Mouse (Mus musculus) layer of hippocampus, postnatal 14 days (tissue): ENCODE data around the gene Cd46. TPM values are rescaled to one million over a fixed set of nuclear protein-coding genes. Genes with fewer than 3 reads are reported as not detected.

Source experiments
- DNase-seq, 2 experiments: peaks; one replicate each; pipeline ENCODE4 v3.0.0; 2021 to 2022; ENCODE audit warnings: low spot score in 2 of 2, mixed read lengths in 1 of 2
- total RNA-seq, 2 experiments: library from RNA; stranded (reverse); gene quantifications; 2 replicates each; pipeline ENCODE4 v1.2.3; 2021

Gene Cd46
- total RNA-seq, 2 experiments from 2014 or later = 2.9 to 4.4 TPM

DNA sequence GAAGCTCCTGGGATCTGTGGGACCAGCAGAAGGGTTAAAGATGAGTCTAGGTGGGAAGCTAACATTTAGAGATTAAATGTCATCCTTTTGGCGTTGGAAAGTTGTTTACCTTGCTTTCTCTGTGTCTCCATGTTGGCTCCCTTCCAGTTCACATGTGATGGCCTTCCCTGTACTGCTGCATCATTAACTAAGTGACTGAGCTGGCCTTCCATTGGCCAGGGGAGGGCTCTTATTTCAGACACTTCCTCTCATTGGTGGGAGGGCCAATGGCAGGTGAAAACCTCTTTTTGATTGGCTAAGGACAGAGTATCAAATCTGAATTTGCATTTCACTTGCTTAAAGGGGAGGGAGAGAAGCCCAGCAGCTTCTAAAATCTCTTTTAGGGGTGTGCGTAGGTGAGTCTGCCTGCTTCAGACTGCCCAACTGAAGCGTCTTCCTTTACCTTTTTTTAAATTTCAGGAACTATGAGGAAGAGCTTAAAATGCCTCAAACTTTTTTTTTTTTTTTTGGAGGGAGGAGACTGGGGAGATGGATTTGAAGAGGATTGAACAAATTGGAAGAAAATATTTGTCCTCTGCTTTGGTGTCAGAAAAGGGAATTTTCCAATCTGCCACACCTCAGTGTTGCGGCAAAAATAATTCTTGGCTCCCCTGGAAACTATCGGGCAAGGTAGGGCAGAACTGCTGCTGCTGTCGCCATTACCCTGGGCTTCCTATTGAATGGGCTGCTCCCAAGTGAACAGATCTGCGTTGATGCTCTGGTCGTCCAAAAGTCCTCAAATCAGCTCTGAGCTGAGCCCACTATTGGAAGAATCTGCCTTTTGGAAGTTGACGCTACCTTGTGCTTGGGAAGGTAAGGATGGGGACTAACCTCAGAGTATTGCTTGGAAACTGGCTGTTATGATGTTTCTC is 73.7 kb downstream of the Cd46 start:
- peak; percentile 80 to 91 for DNase-seq

DNA sequence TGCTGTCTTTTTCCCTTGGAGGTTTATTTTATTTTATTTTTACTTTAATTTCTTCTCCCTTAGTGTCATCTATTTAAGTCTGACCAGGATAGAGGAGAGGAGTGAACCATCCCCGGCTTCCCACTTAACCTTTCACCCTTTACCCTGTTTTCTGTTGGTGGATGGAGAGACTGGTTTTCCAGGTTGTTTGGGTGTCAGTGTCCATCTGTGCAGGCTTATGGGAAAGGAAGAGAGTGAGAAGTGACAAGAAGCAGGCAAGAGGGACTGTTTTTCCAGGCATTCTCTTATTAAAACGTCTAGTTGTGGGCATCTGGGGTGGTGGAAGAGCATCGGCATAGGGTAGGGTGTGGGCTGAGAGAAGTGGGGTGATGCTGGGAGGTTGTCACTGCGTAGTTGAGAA is 74.4 kb downstream of the Cd46 start:
- no peak for DNase-seq

DNA sequence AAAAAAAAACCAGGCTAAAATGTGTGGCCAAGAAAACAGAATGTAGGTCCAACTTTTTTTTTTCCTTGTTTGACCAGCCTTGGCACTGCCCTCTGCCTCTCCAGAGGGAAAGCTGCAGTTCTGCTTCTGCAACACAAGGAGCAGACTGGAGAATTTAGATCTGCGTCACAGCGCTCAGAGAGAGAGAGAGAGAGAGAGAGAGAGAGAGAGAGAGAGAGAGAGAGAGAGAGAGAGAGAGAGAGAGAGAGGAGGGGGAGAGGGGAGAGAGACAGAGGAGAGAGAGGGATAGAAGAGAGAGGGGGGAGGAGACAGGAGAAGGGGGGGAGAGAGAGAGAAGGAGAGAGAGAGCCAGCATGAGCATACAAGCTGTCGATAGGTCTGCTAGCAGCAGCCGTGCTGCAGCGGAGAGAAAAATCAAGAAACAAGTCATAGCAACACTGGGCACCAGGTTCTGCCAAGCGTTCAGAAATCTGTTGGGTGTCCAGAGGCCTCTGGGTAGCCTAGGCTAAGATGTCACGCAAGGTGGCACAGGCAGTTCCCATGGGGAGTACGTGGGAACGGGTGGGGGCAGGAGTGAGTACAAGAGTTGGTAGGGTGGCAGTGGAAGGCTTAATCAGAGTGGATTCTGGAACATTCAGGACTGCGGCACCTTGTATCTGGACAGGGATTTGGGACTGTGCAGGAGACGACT is 75.1 kb downstream of the Cd46 start:
- peak; percentile 73 to 76 for DNase-seq

DNA sequence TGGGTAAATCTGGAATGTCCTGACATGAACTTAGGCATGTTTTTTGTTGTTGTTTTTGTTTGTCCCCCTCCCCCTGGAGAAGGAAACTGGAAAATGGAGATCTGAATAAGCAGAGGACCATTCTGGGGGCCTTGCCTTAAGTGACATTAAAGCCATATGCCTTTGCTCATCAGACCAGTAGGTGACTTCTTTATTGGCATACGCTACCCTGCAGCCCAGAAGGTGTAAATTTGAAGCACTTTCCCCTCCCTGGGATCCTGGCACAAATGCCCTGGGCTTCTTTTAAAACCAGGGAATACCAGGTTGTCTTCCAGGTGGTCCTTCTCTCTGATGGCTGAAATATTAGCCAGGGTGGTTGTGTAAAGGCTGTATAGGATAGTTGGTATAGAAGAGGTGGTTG is 76.8 kb downstream of the Cd46 start:
- no peak for DNase-seq

DNA sequence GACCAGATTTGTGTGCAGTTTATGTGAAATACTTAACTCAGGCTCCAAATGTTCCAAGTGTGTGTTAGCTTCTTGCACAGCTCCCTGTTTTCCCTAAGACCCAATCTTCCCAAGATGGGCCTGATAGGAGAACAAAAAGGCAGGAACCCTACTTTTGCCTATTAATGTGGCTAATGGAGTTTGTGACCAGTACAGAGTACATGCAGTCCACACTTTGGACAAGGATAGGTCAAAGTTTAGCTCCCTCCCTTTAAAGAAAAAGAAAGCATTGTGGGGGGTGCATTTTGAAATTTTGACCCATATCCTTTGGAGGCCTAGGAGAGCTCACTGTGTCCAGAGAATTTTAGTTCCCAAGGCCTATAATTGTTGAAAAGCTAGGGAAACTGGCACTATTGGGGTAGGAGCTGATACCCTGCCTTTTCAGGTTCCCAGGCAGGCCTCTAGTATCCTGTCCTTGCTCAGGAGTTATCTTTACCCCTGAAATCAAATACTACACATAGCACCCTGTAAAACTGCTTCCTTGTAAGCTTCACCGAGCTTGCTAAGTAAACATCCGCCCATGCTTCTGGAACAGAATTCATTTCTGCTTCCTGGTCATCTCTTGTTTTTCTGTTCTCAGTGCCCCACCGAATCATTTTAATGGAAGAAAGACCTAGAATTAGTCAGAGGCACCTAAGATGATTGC is 77.7 kb downstream of the Cd46 start:
- DNase-seq = no peak

DNA sequence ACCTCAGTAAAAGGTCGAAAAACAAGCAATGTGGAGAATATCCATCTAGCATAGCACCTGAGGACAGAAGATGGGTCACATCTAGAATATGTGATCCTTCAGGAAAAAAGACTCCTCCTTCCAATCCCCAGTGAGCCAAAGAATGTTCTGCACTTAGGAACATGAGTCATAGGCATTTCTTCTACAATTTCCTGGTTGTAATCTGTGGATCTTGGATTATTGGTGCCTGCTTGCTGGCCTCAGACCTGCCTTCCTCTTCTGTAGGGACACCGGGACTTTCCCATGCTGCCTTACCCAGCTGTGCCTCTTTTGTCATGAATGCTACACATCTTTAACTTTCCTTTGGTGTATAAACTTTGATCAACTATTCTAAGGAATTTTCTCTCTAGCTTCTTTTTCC is 79.5 kb downstream of the Cd46 start:
- no peak for DNase-seq

DNA sequence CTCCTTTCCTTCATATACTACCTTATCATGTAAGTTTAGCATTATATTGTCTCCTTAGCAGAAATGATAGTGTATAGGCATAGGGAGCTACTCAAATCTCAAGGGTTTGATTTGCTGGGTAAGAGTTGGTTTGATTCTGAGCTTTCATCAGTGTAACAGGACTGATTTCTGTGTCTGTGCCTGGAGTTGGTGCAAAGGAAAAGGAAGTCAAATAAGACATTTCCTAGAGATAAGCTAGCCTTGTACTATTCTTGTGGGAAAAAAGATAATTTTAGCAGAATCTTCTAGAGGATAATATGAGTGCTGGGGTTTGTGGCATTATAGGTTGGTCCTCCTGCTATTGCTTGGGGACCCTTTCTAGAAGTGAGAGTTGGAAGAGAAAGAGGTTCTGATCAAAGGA is 85.8 kb downstream of the Cd46 start:
- no peak for DNase-seq

- DNase-seq = no peak
Observed at GRCm38 (mm10) chr1:195004194-195004593, 87.9 kb downstream of the Cd46 start.

DNA sequence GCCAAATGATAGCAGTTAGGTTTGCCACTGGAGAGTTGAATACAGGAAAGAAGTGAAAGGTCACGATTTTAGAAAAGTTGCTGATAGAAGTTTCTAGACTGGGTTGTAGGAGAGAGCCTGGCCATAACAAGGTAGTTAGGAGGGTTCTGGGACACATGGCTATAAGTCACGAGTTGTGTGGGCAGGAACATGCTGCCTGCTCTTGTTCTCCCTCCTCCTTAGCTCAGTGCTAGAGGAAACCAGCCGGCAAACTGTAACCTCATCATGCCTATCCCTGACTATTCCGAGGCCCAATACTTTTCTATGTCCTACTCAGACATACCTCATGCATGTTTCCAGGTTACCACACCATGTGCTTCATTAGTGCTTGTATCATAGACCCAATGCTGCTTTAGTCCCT is 88.7 kb downstream of the Cd46 start:
- no peak for DNase-seq

GRCm38 (mm10) chr1:194998396-194998795 is 93.7 kb downstream of the Cd46 start:
- no peak for DNase-seq

GRCm38 (mm10) chr1:194995196-194995595 is 96.9 kb downstream of the Cd46 start:
- DNase-seq = no peak

DNA sequence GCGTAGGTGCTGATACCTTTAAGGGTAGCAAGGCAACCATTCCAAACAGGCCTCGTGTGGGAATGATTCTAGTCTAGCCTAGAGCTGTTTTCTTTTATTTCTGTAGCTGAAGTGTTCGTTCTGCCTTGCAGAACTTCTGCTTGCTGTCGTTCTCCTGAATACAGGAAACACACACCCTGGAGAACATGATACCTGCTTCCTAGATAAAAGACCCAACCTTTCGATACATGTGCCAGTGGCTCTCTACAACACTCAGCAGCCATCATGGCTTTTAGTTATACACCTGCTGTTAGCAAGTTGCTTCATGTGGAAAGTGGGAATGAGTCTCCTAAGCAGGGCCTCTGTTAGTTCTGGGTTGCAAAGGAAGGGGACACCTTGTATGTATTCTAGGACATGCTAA is 97.8 kb downstream of the Cd46 start:
- no peak for DNase-seq

DNA sequence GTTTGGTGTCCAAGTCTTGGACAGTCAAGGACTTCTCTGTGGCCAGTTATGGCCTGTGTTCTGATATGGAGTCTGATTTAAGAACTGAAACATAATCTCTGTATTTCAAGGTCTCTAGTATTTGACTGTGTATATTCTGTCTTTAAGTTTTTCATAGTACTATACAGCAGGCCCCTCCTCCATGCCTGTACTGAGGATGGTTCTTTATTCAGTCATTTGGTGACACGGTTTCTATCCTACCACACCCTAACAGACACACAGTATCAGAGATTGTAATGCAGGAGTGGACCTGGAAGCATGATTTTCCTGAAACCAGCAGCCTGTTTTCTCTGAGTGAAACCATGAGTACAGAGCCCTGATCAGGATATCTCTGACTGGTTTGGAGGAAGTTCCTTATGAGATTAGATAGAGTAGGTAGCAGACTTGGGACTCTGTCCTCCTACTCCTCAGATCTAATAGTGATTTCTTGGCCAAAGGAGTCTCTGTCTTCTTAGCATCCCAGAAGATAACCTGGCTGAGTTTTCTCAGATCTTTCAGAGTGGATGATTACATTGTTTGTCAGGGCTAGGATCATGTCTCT is 98.5 kb downstream of the Cd46 start:
- no peak for DNase-seq

DNA sequence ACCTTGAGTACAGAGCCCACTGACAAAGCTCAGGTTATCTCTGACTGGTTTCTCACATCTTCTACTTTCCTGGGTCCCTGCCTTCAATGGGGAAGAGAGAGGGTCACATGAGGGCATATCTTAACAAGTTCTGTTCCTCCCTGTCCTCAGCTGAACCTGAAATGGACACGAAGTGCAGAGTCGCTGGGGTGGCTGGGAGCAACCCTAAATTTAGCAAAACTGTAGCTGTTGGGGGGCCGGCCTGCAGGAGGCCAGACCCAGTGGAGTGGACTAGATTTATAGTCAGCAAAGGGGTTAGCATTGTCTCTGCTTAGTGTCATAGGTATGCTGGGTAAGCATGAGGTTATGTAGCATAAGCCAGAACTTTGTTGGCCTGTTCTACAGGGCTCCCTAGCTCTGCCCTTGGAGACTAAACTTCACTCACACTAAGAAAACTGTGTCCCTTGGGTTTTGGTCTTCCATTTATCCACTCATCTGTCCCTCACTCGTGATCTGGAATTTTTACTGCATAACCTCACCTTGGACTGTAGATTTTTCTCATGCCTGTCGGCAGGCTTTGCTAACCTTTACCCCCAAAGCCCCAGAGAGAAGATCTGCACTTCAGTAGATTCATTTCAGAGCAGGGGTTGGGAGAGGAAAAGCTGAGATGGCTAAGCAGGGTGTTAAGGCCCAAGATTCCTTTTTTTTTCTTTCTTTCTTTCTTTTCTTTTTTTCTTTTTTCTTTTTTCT is 99.3 kb downstream of the Cd46 start:
- DNase-seq = no peak

GRCm38 (mm10) chr1:194991654-194992053 is 100.4 kb downstream of the Cd46 start:
- DNase-seq = no peak

DNA sequence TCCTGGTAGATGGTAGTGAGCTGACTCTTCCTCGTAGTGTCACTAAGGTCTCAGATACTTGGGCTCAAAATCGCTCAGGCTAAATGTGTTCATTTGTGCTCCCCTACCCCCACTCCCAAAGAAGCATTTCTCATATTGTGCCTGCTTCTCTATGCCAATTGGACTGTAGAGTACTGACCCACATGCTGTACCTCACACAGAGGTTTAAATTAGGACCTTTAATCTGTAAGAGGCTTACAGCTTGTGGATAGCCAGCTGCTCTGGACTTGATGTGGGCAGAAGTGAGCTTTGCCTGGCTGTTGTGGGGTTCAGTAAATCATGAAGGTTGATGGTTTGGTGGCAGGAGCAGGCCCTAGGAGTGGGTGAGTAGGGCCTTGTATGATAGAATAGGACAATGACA is 101.1 kb downstream of the Cd46 start:
- DNase-seq = no peak

DNA sequence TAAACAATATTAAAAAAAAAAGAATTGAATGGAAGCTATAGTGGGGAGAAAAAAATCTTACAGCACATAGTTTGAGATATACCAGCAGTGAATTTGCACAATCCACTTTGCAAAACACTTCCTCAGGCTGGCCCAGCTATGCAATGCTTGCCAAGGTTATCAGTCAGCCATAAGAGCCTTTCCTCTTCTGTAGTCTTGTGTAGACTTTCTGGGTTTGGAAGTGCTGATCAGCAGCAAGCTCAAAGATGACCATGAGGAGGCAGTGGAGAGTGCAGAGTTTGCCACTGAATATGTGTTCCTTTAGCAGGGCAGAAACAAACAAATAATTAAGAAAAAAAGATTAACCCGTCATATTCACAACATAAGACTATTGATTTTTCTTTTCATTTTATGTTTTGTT is 103.0 kb downstream of the Cd46 start:
- no peak for DNase-seq
